Mouse (Mus musculus) adrenal gland, adult 18-20 months (tissue): ENCODE measurements at regions not wholly inside any gene's neighbourhood (a gene's known extent, or its start where the extent isn't known, plus 50 kb on each side); places are given as distances from the start of the nearest gene placed in this dataset.

Experiments used
- DNase-seq, 2 experiments: peaks; one replicate each; pipeline ENCODE4 v3.0.0; 2021 to 2022; ENCODE audit warnings: low spot score in 2 of 2

DNA sequence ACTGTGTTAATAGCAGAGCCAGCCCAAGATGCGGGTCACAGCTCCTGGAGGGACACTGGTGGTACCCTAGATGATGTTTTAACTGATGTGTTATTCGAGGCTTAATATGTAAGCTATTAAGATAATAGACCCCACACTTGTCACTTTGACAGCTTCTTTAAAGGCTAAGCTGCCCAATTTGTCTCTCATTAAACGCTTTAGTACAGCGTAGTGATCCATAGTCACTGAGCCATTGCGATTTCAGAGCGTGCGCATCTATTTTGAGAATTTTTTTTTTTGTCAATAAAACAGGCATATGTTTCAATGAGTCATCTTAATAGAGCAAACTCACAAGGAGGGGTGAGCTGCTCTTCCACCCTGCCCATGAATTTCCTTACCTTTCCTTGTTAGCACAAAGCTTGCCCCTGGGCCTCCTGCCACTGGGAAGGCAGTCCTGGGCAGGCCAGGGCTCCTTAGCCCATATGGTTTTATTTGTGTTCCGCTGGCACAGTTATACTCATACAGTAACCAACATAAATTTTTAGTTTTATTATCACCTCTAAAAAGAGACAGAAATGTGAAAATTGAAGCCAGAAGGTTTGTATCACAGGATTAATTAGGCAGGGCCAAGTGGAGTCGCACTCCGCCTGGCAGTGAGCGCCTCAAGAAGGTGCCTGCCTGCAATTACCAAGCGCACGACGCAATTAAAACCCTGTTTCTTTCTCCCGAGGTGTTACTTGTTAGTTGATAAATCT is 294.3 kb downstream of the Etv1 start:
- no peak for DNase-seq

- no peak for DNase-seq
These were observed 307.1 kb downstream of the Etv1 start for GRCm38 (mm10) chr12:39086285-39086684.

DNA sequence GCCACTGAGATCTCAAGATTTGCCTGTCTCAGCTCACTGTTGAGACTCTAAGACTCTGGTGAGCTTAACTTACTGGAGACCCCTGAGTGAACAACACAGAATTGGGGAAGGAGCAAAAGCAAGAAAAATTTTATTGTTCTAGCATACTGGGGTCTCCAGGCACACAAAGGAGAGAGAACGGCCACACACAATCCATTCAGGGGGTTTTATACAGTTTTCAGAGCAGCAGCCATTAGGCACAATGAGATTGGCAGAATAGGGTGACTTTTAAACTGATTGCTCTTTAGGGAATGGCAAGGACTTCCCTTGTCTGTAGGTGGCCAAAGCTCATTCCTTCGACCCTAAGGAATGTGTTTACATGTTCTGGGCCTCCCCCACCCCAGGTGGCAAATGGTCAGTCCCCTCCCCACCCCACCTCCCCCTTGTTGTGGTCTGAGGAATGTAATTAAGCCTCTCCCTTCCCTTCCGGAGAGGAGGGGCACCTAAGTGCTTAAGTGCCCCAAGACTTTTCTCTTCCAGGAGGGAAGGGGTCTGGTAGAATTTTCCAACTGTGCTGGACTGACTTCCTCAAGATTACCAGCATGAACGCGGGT is 315.6 kb downstream of the Etv1 start:
- DNase-seq, result no peak

GRCm38 (mm10) chr12:39123391-39124095 is 344.4 kb downstream of the Etv1 start:
- no peak for DNase-seq

DNA sequence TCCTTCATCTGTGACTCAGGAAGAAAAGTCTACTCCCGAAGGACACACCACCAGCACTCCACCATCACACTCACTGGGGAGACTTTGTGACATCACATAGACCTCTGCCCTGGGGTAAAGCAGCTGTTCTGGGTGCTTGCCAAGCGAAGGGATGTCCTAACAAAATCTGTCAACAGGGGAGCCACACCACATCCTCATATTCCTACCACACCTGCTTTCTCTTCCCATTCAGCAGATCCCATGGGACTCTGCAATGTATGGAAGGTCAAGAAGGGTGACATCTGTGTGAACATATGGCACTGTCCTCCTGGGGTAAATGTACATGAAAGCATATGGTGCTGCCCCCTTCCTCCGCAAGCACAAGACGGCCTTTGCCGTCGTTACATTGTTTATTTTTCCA is 375.5 kb downstream of the Etv1 start:
- no peak for DNase-seq

GRCm38 (mm10) chr12:39176958-39177357 is 397.8 kb downstream of the Etv1 start:
- DNase-seq, result no peak

- DNase-seq, result no peak
These were observed 444.9 kb downstream of the Etv1 start for GRCm38 (mm10) chr12:39224073-39224472.

DNA sequence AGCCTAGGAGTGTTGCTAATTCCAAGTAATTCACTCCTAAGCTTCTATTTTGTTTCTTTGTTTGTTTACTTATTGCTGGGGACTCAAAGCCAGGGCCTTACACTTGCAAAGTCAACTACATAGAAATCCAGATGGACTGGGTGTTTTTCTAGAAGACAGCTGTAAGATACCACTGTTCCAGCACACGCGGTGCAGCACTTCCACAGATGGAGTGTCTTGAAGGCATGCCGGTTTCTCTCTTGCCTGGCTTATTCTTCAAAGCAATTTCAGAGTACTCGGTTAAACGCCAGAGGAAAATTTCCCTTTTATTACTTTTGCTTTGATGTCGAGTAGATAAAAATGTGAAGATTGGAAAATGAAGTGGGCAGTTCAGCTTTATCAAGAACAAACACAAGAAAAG is 477.4 kb downstream of the Etv1 start:
- DNase-seq, result no peak

DNA sequence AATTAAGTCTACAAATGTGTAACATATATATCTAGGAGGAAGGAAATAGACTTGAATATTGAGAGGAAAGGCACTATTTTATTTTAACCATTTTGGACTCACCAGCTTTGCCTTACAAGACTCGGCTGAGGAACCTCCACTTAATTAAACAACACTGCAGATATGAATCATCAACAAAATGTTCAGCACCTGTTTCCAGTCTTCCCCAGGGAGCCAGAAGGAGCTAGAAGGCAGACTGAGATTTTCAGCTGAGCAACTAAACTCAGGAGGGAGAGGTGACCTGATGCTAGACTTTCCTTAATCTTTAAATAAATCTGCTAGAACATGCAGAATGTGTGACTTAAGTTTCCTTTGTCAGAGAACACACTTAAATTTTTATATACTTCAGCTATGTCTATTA is 478.4 kb downstream of the Etv1 start:
- DNase-seq, result no peak

DNA sequence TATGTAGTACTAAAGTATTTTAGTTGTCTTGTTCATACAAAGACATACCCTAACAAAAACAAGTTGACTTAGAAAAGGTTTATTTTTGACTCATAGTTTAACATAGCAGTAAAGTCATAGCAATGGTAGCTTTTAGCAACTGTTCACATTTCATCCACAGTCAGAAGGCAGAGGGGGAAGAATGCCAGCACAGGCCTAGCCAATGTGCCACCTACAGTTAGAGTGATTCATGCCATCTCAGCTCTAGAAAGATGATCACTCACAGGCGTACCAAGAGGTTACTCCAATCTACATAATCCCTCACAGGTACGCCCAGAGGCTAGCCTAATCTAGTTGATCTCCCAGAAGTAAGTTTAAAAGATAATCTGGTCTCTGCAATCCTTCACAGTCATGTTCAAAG is 510.5 kb downstream of the Etv1 start:
- DNase-seq, result no peak

- DNase-seq, result no peak
These were observed 522.4 kb downstream of the Etv1 start for GRCm38 (mm10) chr12:39301351-39302212.

- no peak for DNase-seq
These were observed 523.0 kb downstream of the Etv1 start for GRCm38 (mm10) chr12:39302213-39302591.

- no peak for DNase-seq
These were observed 528.6 kb downstream of the Etv1 start for GRCm38 (mm10) chr12:39307746-39308145.

DNA sequence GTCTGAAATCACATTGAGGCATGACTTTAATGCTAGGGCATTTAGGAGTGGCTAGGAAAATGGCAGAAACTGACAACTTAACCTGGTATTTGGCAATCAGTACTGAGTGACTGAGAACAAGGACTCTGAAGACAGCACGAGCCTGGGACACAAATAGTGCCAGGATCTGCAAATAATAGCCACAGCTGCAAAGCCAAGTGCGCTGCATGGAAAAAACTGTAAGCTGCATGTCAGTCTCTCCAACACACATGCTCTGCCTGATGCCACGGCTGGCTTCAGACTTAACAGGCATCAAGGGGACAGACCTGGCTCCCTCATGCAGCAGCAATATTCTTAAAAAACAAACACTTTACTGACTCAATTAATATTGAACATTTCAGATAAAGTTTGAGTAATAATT is 530.7 kb downstream of the Etv1 start:
- DNase-seq, result no peak

DNA sequence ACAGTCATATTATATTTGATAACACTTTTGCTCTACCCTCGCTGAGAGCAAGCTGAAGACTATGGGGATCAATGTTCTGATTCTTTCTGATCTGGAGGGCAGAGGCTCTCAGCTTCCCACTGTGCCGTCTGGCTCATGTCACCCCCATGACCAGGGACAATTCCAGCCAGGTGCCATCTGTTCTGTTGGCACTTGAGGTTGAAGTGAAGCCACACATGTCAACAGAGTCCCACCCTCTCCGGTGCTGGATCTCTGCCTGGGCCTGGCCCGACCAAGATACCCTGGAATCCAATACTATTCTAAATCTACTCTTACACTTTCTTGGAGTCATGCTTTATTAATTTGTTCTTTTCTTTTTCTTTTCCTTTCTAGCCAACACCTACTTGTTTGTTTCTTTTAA is 538.0 kb downstream of the Etv1 start:
- no peak for DNase-seq

- DNase-seq, result no peak
These were observed 542.3 kb downstream of the Etv1 start for GRCm38 (mm10) chr12:39321453-39321852.

DNA sequence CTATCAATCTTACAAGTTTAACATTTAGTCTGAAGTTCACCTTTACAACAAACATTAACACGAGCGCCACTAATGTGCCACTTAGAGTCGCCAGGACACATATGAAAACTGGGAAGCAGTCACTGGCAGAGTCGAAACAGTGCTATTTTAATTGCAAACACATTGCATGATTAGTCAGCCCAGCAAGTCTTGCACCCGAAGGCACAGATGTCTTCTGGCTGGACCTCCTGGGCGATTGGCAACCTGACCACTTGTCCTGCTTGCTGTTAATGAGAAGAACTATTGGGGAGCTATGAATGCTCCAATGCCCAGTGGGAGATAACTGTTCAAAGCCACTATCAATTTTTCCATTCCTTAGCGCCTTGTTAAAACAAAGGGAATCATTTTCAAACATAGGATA is 547.0 kb downstream of the Etv1 start:
- no peak for DNase-seq

DNA sequence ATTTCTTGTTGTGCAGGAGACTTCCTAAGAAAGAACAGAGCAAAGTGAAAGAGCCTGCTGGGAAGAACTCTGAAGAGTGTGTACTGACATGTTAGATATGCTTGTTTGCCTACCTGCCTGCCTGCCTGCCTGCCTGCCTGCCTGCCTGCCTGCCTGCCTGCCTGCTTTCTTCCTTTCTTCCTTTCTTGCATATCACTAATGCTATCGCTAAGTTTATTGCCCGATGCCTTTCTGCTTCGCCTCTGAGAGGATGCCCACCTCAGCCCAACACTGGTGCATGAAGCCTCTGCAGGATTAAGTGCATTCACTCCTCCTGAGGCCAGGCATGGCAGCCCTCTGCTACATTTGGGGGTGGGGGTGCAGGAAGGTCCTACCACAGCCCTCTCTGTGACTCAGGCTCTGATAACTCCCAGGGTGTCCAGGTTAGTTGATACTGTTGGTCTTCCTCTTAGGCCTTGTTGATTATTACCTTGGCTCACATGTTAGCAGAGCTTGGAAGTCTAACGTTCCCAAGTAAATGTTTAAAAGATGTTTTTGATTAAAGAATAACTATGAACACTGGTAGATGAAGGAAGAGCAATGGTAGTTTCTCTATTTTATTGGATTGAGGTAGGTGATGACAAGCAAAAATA is 547.6 kb downstream of the Etv1 start:
- no peak for DNase-seq

GRCm38 (mm10) chr12:39328377-39328776 is 549.2 kb downstream of the Etv1 start:
- DNase-seq, result no peak

- no peak for DNase-seq
These were observed 559.9 kb downstream of the Etv1 start for GRCm38 (mm10) chr12:39339101-39339538.

- DNase-seq, result no peak
These were observed 562.6 kb downstream of the Etv1 start for GRCm38 (mm10) chr12:39341751-39342271.
